Mouse (Mus musculus) CH12.LX (cell line): ENCODE measurements around the gene Rft1. TPM values are rescaled to one million over a fixed set of nuclear protein-coding genes. Genes with fewer than 3 reads are reported as not detected.

Experiments used
- DNase-seq: peaks from one replicate; pipeline ENCODE4 v3.0.0-alpha.2; 2013; ENCODE audit errors: extremely low read depth
- H3K27ac ChIP-seq: 2 replicates; pipeline ENCODE4 v1.5.1; 2012; ENCODE audit warnings: low read depth, mild to moderate bottlenecking, control low read depth, moderate library complexity; ENCODE audit not compliant: insufficient read depth
- H3K27me3 ChIP-seq: replicated peaks from 2 replicates; pipeline ENCODE3; 2012; ENCODE audit warnings: inconsistent platforms
- H3K36me3 ChIP-seq, 2 experiments: replicated peaks in 1 of 2; 2 replicates each; pipeline versions ENCODE3 to v1.6.1; 2012; ENCODE audit warnings: inconsistent platforms in 1 of 2, low read length in 1 of 2, mild to moderate bottlenecking in 1 of 2, mixed read lengths in 1 of 2, moderate library complexity in 1 of 2; ENCODE audit not compliant: control insufficient read depth in 1 of 2, insufficient read depth in 1 of 2
- H3K4me1 ChIP-seq, 2 experiments: 2 replicates each; pipeline ENCODE4 v1.6.1; 2012; ENCODE audit warnings: inconsistent platforms in 1 of 2, moderate library complexity in 1 of 2; ENCODE audit not compliant: insufficient read depth in 2 of 2, control insufficient read depth in 1 of 2
- H3K4me2 ChIP-seq: 2 replicates; pipeline ENCODE4 v1.6.1; 2012; ENCODE audit warnings: low read depth, mild to moderate bottlenecking, control low read depth; ENCODE audit not compliant: poor library complexity, insufficient read depth, severe bottlenecking
- H3K4me3 ChIP-seq, 3 experiments: fragments of 150-350 bp in 1 of 3; sonication (generic) in 1 of 3; replicated peaks in 1 of 3; 2 replicates each; pipeline versions ENCODE3 to v1.5.1; 2011 to 2012; ENCODE audit warnings: low read depth in 2 of 3, low read length in 2 of 3, mild to moderate bottlenecking in 2 of 3, moderate library complexity in 2 of 3, control low read depth in 1 of 3, improper control_type of control experiment in 1 of 3, inconsistent platforms in 1 of 3, mixed read lengths in 1 of 3; ENCODE audit not compliant: poor library complexity in 1 of 3
- H3K79me2 ChIP-seq: replicated peaks from 2 replicates; pipeline ENCODE4 v1.6.1; 2012; ENCODE audit warnings: mild to moderate bottlenecking, moderate library complexity; ENCODE audit not compliant: control insufficient read depth, poor library complexity, insufficient read depth, severe bottlenecking; ENCODE audit errors: extremely low read depth
- H3K9ac ChIP-seq: 2 replicates; pipeline ENCODE4 v1.6.1; 2012; ENCODE audit warnings: low read depth, mild to moderate bottlenecking, control low read depth, moderate library complexity; ENCODE audit not compliant: insufficient read depth
- H3K9me3 ChIP-seq: replicated peaks from 2 replicates; pipeline ENCODE3; 2012; ENCODE audit warnings: low read length, inconsistent platforms, mixed read lengths
- BHLHE40 ChIP-seq: IDR thresholded peaks from 2 replicates; pipeline ENCODE4 v1.6.1; 2011; ENCODE audit warnings: mild to moderate bottlenecking, low read depth, low read length, improper control_type of control experiment
- CHD1 ChIP-seq: IDR thresholded peaks from 2 replicates; pipeline ENCODE4 v1.6.1; 2012; ENCODE audit warnings: low read depth, low read length, improper control_type of control experiment, inconsistent platforms
- CHD2 ChIP-seq: IDR thresholded peaks from 2 replicates; pipeline ENCODE4 v1.6.1; 2011; ENCODE audit warnings: low read length, improper control_type of control experiment
- CTCF ChIP-seq, 2 experiments: IDR thresholded peaks in 1 of 2; conservative IDR thresholded peaks in 1 of 2; 2 replicates each; pipeline ENCODE4 v1.5.1; 2011 to 2012; ENCODE audit warnings: low read depth in 2 of 2, low read length in 2 of 2, improper control_type of control experiment in 1 of 2, inconsistent platforms in 1 of 2, mild to moderate bottlenecking in 1 of 2, moderate library complexity in 1 of 2
- E2F4 ChIP-seq: IDR thresholded peaks from 2 replicates; pipeline ENCODE4 v1.6.1; 2011; ENCODE audit warnings: low read depth, low read length, improper control_type of control experiment; ENCODE audit not compliant: insufficient replicate concordance
- EP300 ChIP-seq: IDR thresholded peaks from 2 replicates; pipeline ENCODE4 v1.6.1; 2011; ENCODE audit warnings: low read length, improper control_type of control experiment
- GABPA ChIP-seq: IDR thresholded peaks from 2 replicates; pipeline ENCODE4 v1.6.1; 2012; ENCODE audit warnings: low read depth, low read length, improper control_type of control experiment, inconsistent platforms; ENCODE audit not compliant: insufficient replicate concordance
- HCFC1 ChIP-seq: IDR thresholded peaks from 2 replicates; pipeline ENCODE4 v1.6.1; 2012; ENCODE audit warnings: low read depth, mild to moderate bottlenecking, inconsistent platforms, low read length, improper control_type of control experiment
- IRF4 ChIP-seq: IDR thresholded peaks from 2 replicates; pipeline ENCODE4 v1.6.1; 2014; ENCODE audit warnings: low read depth, mild to moderate bottlenecking, inconsistent platforms, low read length, improper control_type of control experiment
- JUN ChIP-seq: IDR thresholded peaks from 2 replicates; pipeline ENCODE4 v1.6.1; 2011; ENCODE audit warnings: low read depth, mild to moderate bottlenecking, low read length, improper control_type of control experiment, moderate library complexity; ENCODE audit not compliant: insufficient read depth
- JUND ChIP-seq: conservative IDR thresholded peaks from 2 replicates; pipeline ENCODE4 v1.6.1; 2011; ENCODE audit warnings: low read depth, low read length, improper control_type of control experiment
- MEF2A ChIP-seq: IDR thresholded peaks from 2 replicates; pipeline ENCODE4 v1.6.1; 2014; ENCODE audit warnings: low read depth, mild to moderate bottlenecking, inconsistent platforms, low read length, improper control_type of control experiment, borderline replicate concordance
- MXI1 ChIP-seq: IDR thresholded peaks from 2 replicates; pipeline ENCODE4 v1.6.1; 2011; ENCODE audit warnings: mild to moderate bottlenecking, low read depth, low read length, improper control_type of control experiment
- MYC ChIP-seq: IDR thresholded peaks from 2 replicates; pipeline ENCODE4 v1.6.1; 2011; ENCODE audit warnings: low read depth, mild to moderate bottlenecking, improper control_type of control experiment, low read length
- NELFE ChIP-seq: IDR thresholded peaks from 2 replicates; pipeline ENCODE4 v1.6.1; 2011; ENCODE audit warnings: low read depth, low read length, improper control_type of control experiment
- NRF1 ChIP-seq: IDR thresholded peaks from 2 replicates; pipeline ENCODE4 v1.6.1; 2014; ENCODE audit warnings: low read depth, mild to moderate bottlenecking, inconsistent platforms, low read length, improper control_type of control experiment, moderate library complexity
- PAX5 ChIP-seq: IDR thresholded peaks from 2 replicates; pipeline ENCODE4 v1.6.1; 2012; ENCODE audit warnings: low read length, inconsistent platforms, mixed read lengths
- POLR2A ChIP-seq: IDR thresholded peaks from 2 replicates; pipeline ENCODE4 v1.6.1; 2011; ENCODE audit warnings: low read depth, mild to moderate bottlenecking, improper control_type of control experiment, low read length
- POLR2AphosphoS2 ChIP-seq: IDR thresholded peaks from 2 replicates; pipeline ENCODE4 v1.6.1; 2011; ENCODE audit warnings: low read depth, low read length, improper control_type of control experiment
- RAD21 ChIP-seq: IDR thresholded peaks from 2 replicates; pipeline ENCODE4 v1.6.1; 2011; ENCODE audit warnings: low read depth, mild to moderate bottlenecking, low read length, improper control_type of control experiment, moderate library complexity
- SMC3 ChIP-seq: IDR thresholded peaks from 2 replicates; pipeline ENCODE4 v1.6.1; 2011; ENCODE audit warnings: low read depth, low read length, improper control_type of control experiment
- TBP ChIP-seq: conservative IDR thresholded peaks from 2 replicates; pipeline ENCODE4 v1.6.1; 2011; ENCODE audit warnings: low read depth, low read length, improper control_type of control experiment
- TCF12 ChIP-seq: IDR thresholded peaks from 2 replicates; pipeline ENCODE4 v1.6.1; 2014; ENCODE audit warnings: low read depth, mild to moderate bottlenecking, inconsistent platforms, low read length, improper control_type of control experiment
- USF1 ChIP-seq: IDR thresholded peaks from 2 replicates; pipeline ENCODE4 v1.6.1; 2014; ENCODE audit warnings: low read depth, mild to moderate bottlenecking, inconsistent platforms, low read length, improper control_type of control experiment
- USF2 ChIP-seq: conservative IDR thresholded peaks from 2 replicates; pipeline ENCODE4 v1.6.1; 2011; ENCODE audit warnings: low read depth, low read length, improper control_type of control experiment
- ZC3H11A ChIP-seq: IDR thresholded peaks from 2 replicates; pipeline ENCODE4 v1.6.1; 2012; ENCODE audit warnings: low read depth, mild to moderate bottlenecking, inconsistent platforms, low read length, improper control_type of control experiment
- ZKSCAN1 ChIP-seq: IDR thresholded peaks from 2 replicates; pipeline ENCODE4 v1.6.1; 2012; ENCODE audit warnings: low read depth, inconsistent platforms, low read length, improper control_type of control experiment, borderline replicate concordance
- ZMIZ1 ChIP-seq: IDR thresholded peaks from 2 replicates; pipeline ENCODE4 v1.6.1; 2012; ENCODE audit warnings: low read depth, mild to moderate bottlenecking, inconsistent platforms, low read length, improper control_type of control experiment
- ZNF384 ChIP-seq: IDR thresholded peaks from 2 replicates; pipeline ENCODE4 v1.6.1; 2012; ENCODE audit warnings: low read depth, low read length, improper control_type of control experiment, inconsistent platforms
- dilution Hi-C: fragments of 300-500 bp; cut with MboI; formaldehyde crosslinking; loops from 2 replicates; pipeline ENCODE4 v1.14.3; 2020; ENCODE audit warnings: low sequenced_read_pairs; ENCODE audit not compliant: extremely low pct_unique_long_range_greater_than_20kb, extremely low pct_ligation_motif_present
- in situ Hi-C: fragments of 300-500 bp; cut with MboI; formaldehyde crosslinking; loops from 3 replicates; pipeline ENCODE4 v1.14.3; 2019; ENCODE audit warnings: low sequenced_read_pairs, low pct_ligation_motif_present, low pct_unique_long_range_greater_than_20kb, mixed read lengths
- polyA plus RNA-seq: library from polyadenylated mRNA; unstranded; fragments of >175 nt; gene quantifications from 2 replicates; pipeline ENCODE4 v1.2.1, GENCODE M21; 2012; ENCODE audit warnings: low read depth; ENCODE audit not compliant: insufficient read length
- total RNA-seq, 2 experiments: library from RNA; depleted of rRNA; stranded (reverse); fragments of 300-350 nt in 1 of 2; fragments of >200 nt in 1 of 2; gene quantifications; 2 replicates each; pipeline ENCODE4 v1.2.3; 2012 to 2014

Gene Rft1
- total and polyA plus RNA-seq, 3 experiments, result 13.5 to 26.0 (median 17.7) TPM

- DNase-seq, result peak; percentile 94
- no peak overlapping the region for H3K9ac ChIP-seq
- no peak overlapping the region for H3K27ac ChIP-seq
- dilution Hi-C loops (no loop called here), in situ Hi-C loops (loop anchor here (5.0 kb wide), 1 partner anchor 85 kb away; no protein-coding TSS in a partner anchor)
- no peaks in the 10 kb centered on the region for H3K79me2 ChIP-seq
- no peak overlapping the region for H3K4me3 ChIP-seq
- no peaks in the 10 kb centered on the region for H3K27me3 ChIP-seq
- no peak overlapping the region for H3K4me2 ChIP-seq
- TF ChIP-seq CHD1 (no peak), POLR2AphosphoS2 (no peak), ZNF384 (no peak), MXI1 (no peak), NRF1 (no peak), ZMIZ1 (no peak), TCF12 (peak; percentile 39; the same call in 1 of the 2 replicates), E2F4 (no peak), IRF4 (peak; percentile 74), JUND (0 out of 2 replicates have a peak, but pooled peaks have one; percentile 17), CHD2 (no peak), ZC3H11A (peak; percentile 79), USF1 (no peak), MEF2A (0 out of 2 replicates have a peak, but pooled peaks have one; percentile 29), CTCF (conservative IDR thresholded peaks at IDR 0.05 in 1 of 2, IDR thresholded peaks at IDR 0.05 in 1 of 2; ENCODE audit: low read depth in 2 of 2, low read length in 2 of 2) (peak; percentile 80 to 98), RAD21 (peak; percentile 96), GABPA (no peak), PAX5 (no peak), TBP (no peak), NELFE (peak; percentile 31; the same call in 1 of the 2 replicates), MYC (no peak), HCFC1 (no peak), SMC3 (peak; percentile 94)
- peaks cover 0 to 26% of the 10 kb centered on the region in 2 experiments; a peak in 2 of 4 replicates for H3K4me1 ChIP-seq
- peaks cover 57 to 92% of the 10 kb centered on the region in 2 experiments for H3K36me3 ChIP-seq
- H3K9me3 ChIP-seq, result no peaks in the 10 kb centered on the region
Observed at GRCm38 (mm10) chr14:30671986-30672312, 17.8 kb downstream of the Rft1 start.

GRCm38 (mm10) chr14:30674947-30675346 lies 20.8 kb downstream of the Rft1 start:
- Histone ChIP-seq H3K27ac (no peak overlapping the region), H3K36me3 (peaks cover 54 to 91% of the 10 kb centered on the region in 2 experiments), H3K4me1 (peaks cover 0 to 20% of the 10 kb centered on the region in 2 experiments; a peak in 2 of 4 replicates), H3K4me3 (no peak overlapping the region), H3K4me2 (no peak overlapping the region), H3K27me3 (no peaks in the 10 kb centered on the region), H3K9me3 (no peaks in the 10 kb centered on the region), H3K9ac (no peak overlapping the region), H3K79me2 (no peaks in the 10 kb centered on the region)
- in situ Hi-C loops, result loop anchor here (5.0 kb wide), 1 partner anchor 88 kb away; no protein-coding TSS in a partner anchor
- dilution Hi-C loops, result no loop called here
- no peak for DNase-seq
- TF ChIP-seq IRF4, result no peak
- TF ChIP-seq JUND, result no peak
- no peak for TF ChIP-seq POLR2A
- no peak for TF ChIP-seq SMC3
- no peak for TF ChIP-seq RAD21
- no peak for TF ChIP-seq MYC
- no peak for TF ChIP-seq TCF12
- TF ChIP-seq ZKSCAN1, result no peak
- no peak for TF ChIP-seq ZNF384
- no peak for TF ChIP-seq EP300
- TF ChIP-seq E2F4, result no peak
- TF ChIP-seq CHD2, result no peak
- TF ChIP-seq JUN, result no peak
- no peak for TF ChIP-seq NELFE
- TF ChIP-seq POLR2AphosphoS2, result no peak
- TF ChIP-seq MXI1, result no peak
- no peak for TF ChIP-seq MEF2A
- no peak for TF ChIP-seq BHLHE40
- TF ChIP-seq TBP, result no peak
- TF ChIP-seq USF2, result no peak
